Mouse (Mus musculus) lung, postnatal 0 days (tissue): ENCODE results near the gene Trip12. TPM values are rescaled to one million over a fixed set of nuclear protein-coding genes. Genes with fewer than 3 reads are reported as not detected.
A peak's percentile ranks its signal among the peaks of the same experiment; 100 is the strongest.

Source experiments
- ATAC-seq: fragments of 200-750 bp; cut with Nextera tagmentation; 2 replicates; pipeline ENCODE4 v1.8.0; 2017; ENCODE audit warnings: moderate library complexity
- DNase-seq: peaks from one replicate; pipeline ENCODE4 v3.0.0-alpha.2; 2016; ENCODE audit warnings: low spot score
- H3K27ac ChIP-seq: fragments of 300-500 bp; sonication (generic); 2 replicates; pipeline ENCODE4 v1.5.1; 2014; ENCODE audit warnings: antibody characterized with exemption, mild to moderate bottlenecking, low read length, mixed read lengths
- H3K27me3 ChIP-seq: fragments of 300-500 bp; sonication (generic); replicated peaks from 2 replicates; pipeline ENCODE4 v1.6.1; 2014; ENCODE audit warnings: low read length, mixed read lengths; ENCODE audit not compliant: insufficient read depth
- H3K36me3 ChIP-seq: fragments of 300-500 bp; sonication (generic); 2 replicates; pipeline ENCODE4 v1.6.1; 2014; ENCODE audit warnings: low read length, mixed read lengths; ENCODE audit not compliant: insufficient read depth
- H3K4me1 ChIP-seq: fragments of 300-500 bp; sonication (generic); 2 replicates; pipeline ENCODE4 v1.6.1; 2014; ENCODE audit warnings: antibody characterized with exemption, low read depth, low read length, mixed read lengths; ENCODE audit not compliant: insufficient read depth
- H3K4me2 ChIP-seq: fragments of 300-500 bp; sonication (generic); replicated peaks from 2 replicates; pipeline ENCODE4 v1.6.1; 2014; ENCODE audit warnings: low read depth, mild to moderate bottlenecking, low read length, moderate library complexity, mixed read lengths
- H3K4me3 ChIP-seq: fragments of 300-500 bp; sonication (generic); 2 replicates; pipeline ENCODE4 v1.5.1; 2014; ENCODE audit warnings: low read depth, low read length
- H3K9ac ChIP-seq: fragments of 300-500 bp; sonication (generic); replicated peaks from 2 replicates; pipeline ENCODE4 v1.6.1; 2014; ENCODE audit warnings: low read depth, mild to moderate bottlenecking
- H3K9me3 ChIP-seq: fragments of 300-500 bp; sonication (generic); 2 replicates; pipeline ENCODE4 v1.6.1; 2016; ENCODE audit warnings: low read length, mixed read lengths
- CTCF ChIP-seq: IDR thresholded peaks from 2 replicates; pipeline ENCODE4 v1.5.1; 2016; ENCODE audit warnings: antibody characterized with exemption, mild to moderate bottlenecking
- EP300 ChIP-seq: IDR thresholded peaks from 2 replicates; pipeline ENCODE4 v1.6.1; 2016; ENCODE audit warnings: antibody characterized with exemption, mild to moderate bottlenecking, control low read depth
- WGBS: fragments of 180-500 bp; shearing (Covaris S2); extraction: QIAGEN DNeasy Blood & Tissue Kit; methylation state at CpG from one replicate; pipeline ENCODE4 v1.1.7; 2014; 5-methylcytosine and 5-hydroxymethylcytosine counted together
- polyA plus RNA-seq: library from polyadenylated mRNA; unstranded; fragments of >200 nt; fragmentation: Nextera tagmentation; extraction: Ambion mirVana; gene quantifications from 2 replicates; pipeline ENCODE4 v1.2.1, GENCODE M21; 2015

Trip12 gene
- polyA plus RNA-seq, 1 experiment from 2014 or later: 26.6 TPM

GRCm38 (mm10) chr1:84837523-84838145, 2.7 kb downstream of the Trip12 start:
- Histone ChIP-seq H3K4me3 (peak overlapping the region; percentile 96), H3K4me2 (peak overlapping the region; percentile 82), H3K9ac (no peak overlapping the region), H3K4me1 (peaks cover 8% of the 10 kb centered on the region; the same call in 1 of the 2 replicates), H3K36me3 (no peaks in the 10 kb centered on the region), H3K27ac (0 out of 2 replicates have a peak overlapping the region, but pooled peaks have one; percentile 14), H3K27me3 (no peaks in the 10 kb centered on the region), H3K9me3 (no peaks in the 10 kb centered on the region)
- DNase-seq: no peak
- TF ChIP-seq CTCF: no peak
- TF ChIP-seq EP300: no peak
- no peak for ATAC-seq
- 4% methylated on average over 20 of the region's 20 CpGs for WGBS

GRCm38 (mm10) chr1:84825091-84825490, 15.2 kb downstream of the Trip12 start:
- Histone ChIP-seq H3K27ac (no peak overlapping the region), H3K9ac (no peak overlapping the region), H3K4me3 (no peak overlapping the region), H3K4me1 (no peaks in the 10 kb centered on the region), H3K36me3 (no peaks in the 10 kb centered on the region), H3K27me3 (no peaks in the 10 kb centered on the region), H3K4me2 (no peak overlapping the region), H3K9me3 (no peaks in the 10 kb centered on the region)
- no peak for TF ChIP-seq EP300
- TF ChIP-seq CTCF: no peak
- no peak for DNase-seq
- ATAC-seq: no peak
- WGBS: 32% methylated on average over 2 of the region's 2 CpGs

- H3K4me1 ChIP-seq: no peaks in the 10 kb centered on the region
Measured at GRCm38 (mm10) chr1:84817596-84817995, 22.7 kb downstream of the Trip12 start.

GRCm38 (mm10) chr1:84803788-84804187, 36.5 kb downstream of the Trip12 start:
- 29% methylated on average over 1 of the region's 1 CpGs for WGBS
- no peak for TF ChIP-seq EP300
- TF ChIP-seq CTCF: no peak

More at GRCm38 (mm10) chr1:84817596-84817995, 22.7 kb downstream of the Trip12 start:
- H3K4me2 ChIP-seq: no peak overlapping the region
- TF ChIP-seq EP300 (no peak), CTCF (no peak)
- H3K4me3 ChIP-seq: no peak overlapping the region
- 60% methylated on average over 1 of the region's 1 CpGs for WGBS
- DNase-seq (no peak), ATAC-seq (no peak)
- no peaks in the 10 kb centered on the region for H3K36me3 ChIP-seq
- no peak overlapping the region for H3K27ac ChIP-seq
- H3K9ac ChIP-seq: no peak overlapping the region
- H3K9me3 ChIP-seq: no peaks in the 10 kb centered on the region
- no peaks in the 10 kb centered on the region for H3K27me3 ChIP-seq

GRCm38 (mm10) chr1:84799166-84799565, 41.1 kb downstream of the Trip12 start:
- no peak overlapping the region for H3K9ac ChIP-seq
- no peak for TF ChIP-seq CTCF
- TF ChIP-seq EP300: no peak

More at GRCm38 (mm10) chr1:84803788-84804187, 36.5 kb downstream of the Trip12 start:
- H3K27me3 ChIP-seq: no peaks in the 10 kb centered on the region
- H3K4me2 ChIP-seq: no peak overlapping the region
- H3K9me3 ChIP-seq: no peaks in the 10 kb centered on the region
- no peaks in the 10 kb centered on the region; the same call in 1 of the 2 replicates for H3K4me1 ChIP-seq
- ATAC-seq (no peak), DNase-seq (no peak)
- no peaks in the 10 kb centered on the region for H3K36me3 ChIP-seq
- H3K9ac ChIP-seq: no peak overlapping the region
- no peak overlapping the region for H3K27ac ChIP-seq
- H3K4me3 ChIP-seq: no peak overlapping the region

GRCm38 (mm10) chr1:84795335-84795734, 45.0 kb downstream of the Trip12 start:
- Histone ChIP-seq H3K9me3 (no peaks in the 10 kb centered on the region), H3K9ac (no peak overlapping the region), H3K4me1 (no peaks in the 10 kb centered on the region), H3K27me3 (no peaks in the 10 kb centered on the region), H3K4me3 (no peak overlapping the region), H3K36me3 (peaks cover 12% of the 10 kb centered on the region; the same call in 1 of the 2 replicates), H3K27ac (no peak overlapping the region), H3K4me2 (no peak overlapping the region)
- DNase-seq: no peak
- 93% methylated on average over 7 of the region's 7 CpGs for WGBS
- TF ChIP-seq CTCF: no peak
- TF ChIP-seq EP300: no peak
- no peak for ATAC-seq

More at GRCm38 (mm10) chr1:84799166-84799565, 41.1 kb downstream of the Trip12 start:
- Histone ChIP-seq H3K4me3 (no peak overlapping the region), H3K9me3 (no peaks in the 10 kb centered on the region), H3K36me3 (peaks cover 1% of the 10 kb centered on the region; the same call in 1 of the 2 replicates), H3K27me3 (no peaks in the 10 kb centered on the region), H3K4me1 (no peaks in the 10 kb centered on the region; the same call in 1 of the 2 replicates), H3K27ac (no peak overlapping the region), H3K4me2 (no peak overlapping the region)
- no peak for ATAC-seq
- no peak for DNase-seq
